Mouse (Mus musculus) C2C12 (cell line): ENCODE measurements at regions not wholly inside any gene's neighbourhood (a gene's known extent, or its start where the extent isn't known, plus 50 kb on each side); places are given as distances from the start of the nearest gene placed in this dataset.

Experiments used
- H3K27me3 ChIP-seq: one replicate; pipeline ENCODE4 v1.6.1; 2011; ENCODE audit not compliant: control insufficient read depth, insufficient read depth, insufficient read length
- H3K36me3 ChIP-seq: one replicate; pipeline ENCODE4 v1.6.1; 2011; ENCODE audit not compliant: control insufficient read depth, insufficient read depth
- H3K4me3 ChIP-seq: one replicate; pipeline ENCODE4 v1.5.1; 2011; ENCODE audit warnings: mild to moderate bottlenecking, control low read depth; ENCODE audit not compliant: poor library complexity, insufficient read depth, severe bottlenecking
- H3K79me2 ChIP-seq: one replicate; pipeline ENCODE4 v1.6.1; 2011; ENCODE audit not compliant: control insufficient read depth, insufficient read depth
- H3K79me3 ChIP-seq: one replicate; pipeline ENCODE4 v1.6.1; 2011; ENCODE audit warnings: low read depth, control low read depth
- H3ac ChIP-seq: one replicate; pipeline ENCODE3; 2011; ENCODE audit warnings: low read depth; ENCODE audit not compliant: control insufficient read depth, insufficient read length
- CEBPB ChIP-seq: IDR thresholded peaks from one replicate; pipeline ENCODE4 v1.6.1; 2011; ENCODE audit warnings: low read depth, mild to moderate bottlenecking, control low read depth, moderate library complexity
- CTCF ChIP-seq: IDR thresholded peaks from one replicate; pipeline ENCODE4 v1.5.1; 2011; ENCODE audit not compliant: control insufficient read depth, insufficient read depth, insufficient read length
- FOSL1 ChIP-seq: IDR thresholded peaks from one replicate; pipeline ENCODE4 v1.8.0; 2011; ENCODE audit warnings: mild to moderate bottlenecking, low read length; ENCODE audit not compliant: poor library complexity, insufficient read depth, severe bottlenecking
- MAX ChIP-seq: IDR thresholded peaks from one replicate; pipeline ENCODE4 v1.6.1; 2011; ENCODE audit warnings: mild to moderate bottlenecking, control low read depth
- MYOD1 ChIP-seq: IDR thresholded peaks from one replicate; pipeline ENCODE4 v1.6.1; 2011; ENCODE audit warnings: low read depth; ENCODE audit not compliant: control insufficient read depth, insufficient read length
- MYOG ChIP-seq: IDR thresholded peaks from one replicate; pipeline ENCODE4 v1.6.1; 2011; ENCODE audit not compliant: control insufficient read depth, insufficient read length; ENCODE audit errors: extremely low read depth
- USF1 ChIP-seq: IDR thresholded peaks from one replicate; pipeline ENCODE4 v1.6.1; 2011; ENCODE audit warnings: low read depth, mild to moderate bottlenecking, control low read depth, moderate library complexity

DNA sequence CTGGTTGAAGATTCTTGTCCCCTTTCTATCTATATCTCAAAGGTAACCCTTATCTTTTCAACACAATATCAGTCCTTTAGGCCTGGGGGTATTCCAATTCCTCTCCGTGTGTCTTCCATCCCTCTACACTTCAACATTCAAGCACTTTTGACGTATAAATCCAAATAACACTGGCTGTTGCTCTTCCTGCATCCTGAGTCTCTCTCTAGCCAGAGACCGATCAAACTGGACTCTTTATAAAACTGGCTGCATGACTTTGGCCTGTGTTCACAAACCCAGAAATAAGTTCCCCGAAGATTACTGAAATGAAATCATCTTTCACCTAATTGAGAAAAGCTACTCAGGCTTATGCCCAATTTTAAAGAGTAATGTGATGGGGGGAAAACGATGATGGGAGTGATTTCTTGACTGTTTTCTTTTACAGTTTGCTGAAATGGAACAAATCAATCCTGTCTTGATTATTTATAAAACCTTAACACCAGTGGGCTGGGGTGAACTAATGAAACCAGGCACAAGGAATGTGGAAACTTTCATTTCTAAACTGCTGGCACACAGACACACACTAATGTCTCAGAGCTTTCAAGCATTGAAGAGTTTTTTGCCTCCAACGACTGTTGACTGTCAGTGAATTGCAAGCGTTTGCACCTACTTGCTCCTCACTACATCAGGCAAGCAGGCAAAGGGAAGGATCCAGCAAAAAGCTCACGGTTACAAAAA is 135.5 kb upstream of the Gorab start:
- no peaks in the 10 kb centered on the region for H3K27me3 ChIP-seq
- H3K79me2 ChIP-seq, result no peaks in the 10 kb centered on the region
- H3K4me3 ChIP-seq, result no peak overlapping the region
- H3K36me3 ChIP-seq, result no peaks in the 10 kb centered on the region
- no peak overlapping the region for H3ac ChIP-seq
- no peaks in the 10 kb centered on the region for H3K79me3 ChIP-seq
- TF ChIP-seq USF1 (no peak), MAX (no peak), CTCF (no peak), FOSL1 (no peak), CEBPB (no peak), MYOG (no peak), MYOD1 (no peak)

DNA sequence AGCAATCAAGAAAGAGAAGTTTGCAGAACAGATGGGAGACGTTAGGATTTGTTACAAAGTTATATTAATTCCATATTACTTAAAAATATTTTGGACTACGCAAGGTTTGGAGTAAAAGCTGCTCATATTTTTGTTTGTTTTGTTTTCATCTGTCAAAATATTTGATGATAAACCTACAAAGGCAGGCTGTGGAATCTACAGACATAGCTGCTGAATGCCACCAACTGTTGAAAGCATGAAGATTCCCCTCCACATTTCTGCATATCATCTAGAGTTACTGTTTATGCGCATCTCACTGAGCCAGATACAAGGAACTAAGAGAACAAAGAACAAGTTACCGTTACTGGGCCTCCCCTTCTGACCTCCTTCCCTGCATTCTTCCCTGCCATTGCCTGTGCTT is 127.1 kb upstream of the Gorab start:
- Histone ChIP-seq H3K79me2 (no peaks in the 10 kb centered on the region), H3K4me3 (no peak overlapping the region), H3K36me3 (no peaks in the 10 kb centered on the region), H3K27me3 (no peaks in the 10 kb centered on the region), H3K79me3 (no peaks in the 10 kb centered on the region), H3ac (no peak overlapping the region)
- no peak for TF ChIP-seq CEBPB
- no peak for TF ChIP-seq MYOG
- no peak for TF ChIP-seq FOSL1
- no peak for TF ChIP-seq MAX
- no peak for TF ChIP-seq CTCF
- no peak for TF ChIP-seq MYOD1
- no peak for TF ChIP-seq USF1

DNA sequence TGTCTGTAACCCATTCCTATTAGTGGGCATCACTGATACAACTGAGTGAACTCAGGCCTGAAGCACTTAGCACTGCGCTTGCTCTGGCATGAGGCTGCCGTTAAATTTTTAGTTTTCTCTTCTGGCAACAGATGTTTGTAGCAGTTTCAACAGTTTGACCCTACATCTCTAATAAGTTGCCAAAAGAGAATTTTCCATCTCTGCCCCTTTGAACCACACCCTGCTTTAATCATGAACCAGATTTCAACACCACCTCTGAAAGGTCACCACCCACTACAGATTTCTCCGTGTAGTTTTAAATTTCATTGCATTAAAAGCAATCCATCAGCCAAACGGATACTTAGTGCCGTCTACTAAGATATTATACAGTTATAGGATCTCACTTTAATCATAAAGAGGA is 114.5 kb upstream of the Gorab start:
- no peaks in the 10 kb centered on the region for H3K79me3 ChIP-seq
- no peaks in the 10 kb centered on the region for H3K27me3 ChIP-seq
- no peaks in the 10 kb centered on the region for H3K36me3 ChIP-seq
- no peak overlapping the region for H3ac ChIP-seq
- no peak overlapping the region for H3K4me3 ChIP-seq
- TF ChIP-seq MAX (no peak), FOSL1 (no peak), CEBPB (no peak), MYOD1 (no peak), MYOG (no peak), CTCF (no peak), USF1 (no peak)
- no peaks in the 10 kb centered on the region for H3K79me2 ChIP-seq

DNA sequence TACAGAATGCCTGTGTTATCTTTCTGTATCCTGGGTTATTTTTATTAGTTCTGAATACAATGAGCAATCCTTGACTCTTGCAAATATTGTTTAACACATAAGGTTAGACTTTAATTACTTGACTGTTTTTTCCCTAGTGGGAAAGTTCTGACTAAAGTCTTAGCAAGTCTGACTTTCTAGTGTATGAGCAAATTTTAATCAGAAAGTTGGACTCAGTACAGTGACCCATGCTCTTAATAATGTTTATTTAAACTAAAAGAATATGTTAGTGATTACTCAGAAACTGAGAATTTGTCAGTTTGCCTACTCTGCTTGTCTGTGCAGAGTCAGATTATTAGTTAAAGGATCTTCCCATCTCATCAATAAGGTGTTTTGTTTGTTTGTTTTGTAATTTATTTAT is 109.4 kb upstream of the Gorab start:
- no peaks in the 10 kb centered on the region for H3K36me3 ChIP-seq
- H3K79me3 ChIP-seq, result no peaks in the 10 kb centered on the region
- H3ac ChIP-seq, result no peak overlapping the region
- TF ChIP-seq MYOD1, result no peak
- H3K4me3 ChIP-seq, result no peak overlapping the region
- no peaks in the 10 kb centered on the region for H3K79me2 ChIP-seq
- H3K27me3 ChIP-seq, result no peaks in the 10 kb centered on the region

DNA sequence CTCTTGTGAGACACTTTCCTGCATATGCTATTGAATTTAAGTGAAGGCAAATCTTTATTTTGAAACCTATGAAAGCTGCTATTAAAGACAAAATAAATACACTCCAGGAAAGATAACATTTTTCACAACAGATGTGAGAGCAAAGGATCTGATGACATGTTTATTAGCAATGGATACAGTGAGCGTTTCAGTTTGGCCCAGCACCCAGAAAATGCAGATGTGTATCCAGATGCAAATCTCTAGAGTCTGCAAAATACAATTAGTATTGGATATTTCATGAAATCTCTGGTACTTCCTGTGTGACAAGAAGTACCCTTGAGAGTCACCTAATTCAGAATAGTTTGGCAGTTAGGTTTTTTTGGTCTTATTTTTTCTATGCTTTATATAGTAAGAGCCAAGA is 108.5 kb upstream of the Gorab start:
- Histone ChIP-seq H3K36me3 (no peaks in the 10 kb centered on the region), H3K27me3 (no peaks in the 10 kb centered on the region), H3ac (no peak overlapping the region), H3K4me3 (no peak overlapping the region), H3K79me3 (no peaks in the 10 kb centered on the region), H3K79me2 (no peaks in the 10 kb centered on the region)
- no peak for TF ChIP-seq MYOD1
- no peak for TF ChIP-seq CTCF
- TF ChIP-seq FOSL1, result no peak
- no peak for TF ChIP-seq USF1
- no peak for TF ChIP-seq MAX
- TF ChIP-seq MYOG, result no peak
- no peak for TF ChIP-seq CEBPB

DNA sequence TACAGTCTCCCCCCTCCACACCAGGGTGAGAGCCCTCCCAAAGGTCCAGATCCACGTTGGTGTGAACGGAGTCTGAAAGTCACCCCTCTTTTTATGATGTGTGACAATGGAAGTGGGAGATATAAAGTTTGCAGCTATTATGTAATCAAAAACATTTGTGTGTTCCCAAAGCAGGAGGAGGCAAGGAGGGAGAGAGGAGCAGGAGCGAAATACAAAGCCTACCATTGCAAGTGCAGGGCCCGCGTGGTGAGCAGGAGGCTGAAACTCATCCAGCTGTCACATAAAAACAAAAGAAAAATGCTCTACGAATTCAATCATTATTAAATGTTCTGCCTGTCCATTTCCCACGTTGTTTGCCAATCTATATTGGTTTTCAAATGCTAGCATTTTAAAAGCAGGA is 101.6 kb upstream of the Gorab start:
- Histone ChIP-seq H3K79me3 (no peaks in the 10 kb centered on the region), H3K27me3 (no peaks in the 10 kb centered on the region), H3ac (no peak overlapping the region), H3K4me3 (no peak overlapping the region), H3K79me2 (no peaks in the 10 kb centered on the region), H3K36me3 (no peaks in the 10 kb centered on the region)
- TF ChIP-seq MYOG (no peak), MAX (no peak)
